Mouse (Mus musculus) spleen, embryonic (tissue): ENCODE data around the gene Trim58.

Experiments
- CTCF ChIA-PET: fragments of 350-600 bp; sonication (Branson Sonifier 250); formaldehyde crosslinking; loops from one replicate; lab custom pipeline; 2022; lab: Charles Lee

The Trim58 gene

DNA sequence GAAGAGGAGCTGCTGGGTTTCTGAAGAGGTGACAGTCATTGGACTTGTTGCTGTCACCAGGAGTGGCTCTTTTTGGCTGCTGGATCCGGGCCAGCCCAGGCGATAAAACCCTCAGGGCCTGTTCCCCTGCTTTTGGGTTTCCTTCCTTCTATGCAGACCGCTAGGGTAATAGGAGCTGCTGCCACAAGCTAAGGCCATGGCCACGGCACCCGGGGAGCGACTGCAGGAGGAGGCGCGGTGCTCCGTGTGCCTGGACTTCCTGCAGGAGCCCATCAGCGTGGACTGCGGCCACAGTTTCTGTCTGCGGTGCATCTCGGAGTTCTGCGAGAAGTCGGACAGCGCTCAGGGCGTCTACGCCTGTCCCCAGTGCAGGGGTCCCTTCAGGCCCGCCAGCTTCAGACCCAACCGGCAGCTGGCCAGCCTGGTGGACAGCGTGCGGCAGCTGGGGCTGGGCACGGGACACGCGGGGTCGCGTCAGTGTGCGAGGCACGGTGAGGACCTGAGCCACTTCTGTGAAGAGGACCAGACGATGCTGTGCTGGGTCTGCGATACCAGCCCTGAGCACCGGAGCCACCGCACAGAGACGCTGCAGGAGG lies at the start of gene Trim58:
Trim58 (plus strand) TSS at position 194 of the 596 bp plus-strand sequence.
- CTCF ChIA-PET = interaction anchor here (0.6 to 0.7 kb wide), 2 partner anchors 162 to 238 kb away, joined by 5 to 9 read pairs; no protein-coding TSS in a partner anchor

DNA sequence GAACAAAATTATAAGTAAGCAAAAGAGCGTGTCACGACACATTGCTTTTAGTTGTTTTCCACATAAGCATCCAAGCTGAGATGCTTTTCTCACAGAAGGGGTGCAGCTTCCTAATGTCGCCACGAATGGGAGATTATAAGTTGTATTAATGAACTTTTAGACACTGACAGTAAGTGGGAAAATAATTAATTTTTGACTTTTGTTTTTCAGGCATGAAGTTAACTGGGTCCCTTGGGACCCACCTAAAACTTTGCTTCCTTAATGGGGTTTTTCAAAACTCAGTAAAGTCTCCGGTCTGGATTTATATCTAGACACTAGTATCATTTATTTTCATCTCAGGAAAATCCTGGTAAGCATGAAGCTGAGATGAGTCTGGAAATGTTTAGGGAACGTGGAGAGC lies 45.5 kb upstream of the Trim58 start, which contains the start of gene Olfr324:
Olfr324 (plus strand) TSS at position 301 of the 400 bp plus-strand sequence.
- CTCF ChIA-PET = interaction anchor here (0.6 kb wide), 1 partner anchor 116 kb away, joined by 3 read pairs; no protein-coding TSS in a partner anchor

DNA sequence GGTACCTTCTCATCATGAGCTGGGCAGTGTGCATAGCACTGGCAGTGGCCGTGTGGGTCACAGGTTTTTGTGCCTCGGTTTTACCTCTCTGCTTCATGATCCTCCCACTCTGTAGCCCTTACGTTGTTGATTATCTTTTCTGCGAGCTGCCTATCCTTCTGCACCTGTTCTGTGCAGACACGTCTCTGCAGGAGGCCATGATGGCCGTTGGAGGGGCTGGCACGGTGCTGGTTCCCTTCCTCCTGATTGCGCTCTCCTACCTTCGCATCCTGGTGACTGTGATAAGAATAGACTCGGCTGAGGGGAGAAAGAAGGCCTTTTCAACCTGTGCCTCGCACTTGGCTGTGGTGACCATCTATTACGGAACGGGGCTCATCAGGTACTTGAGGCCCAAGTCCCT lies 42.4 kb upstream of the Trim58 start:
- CTCF ChIA-PET = no interaction called here

DNA sequence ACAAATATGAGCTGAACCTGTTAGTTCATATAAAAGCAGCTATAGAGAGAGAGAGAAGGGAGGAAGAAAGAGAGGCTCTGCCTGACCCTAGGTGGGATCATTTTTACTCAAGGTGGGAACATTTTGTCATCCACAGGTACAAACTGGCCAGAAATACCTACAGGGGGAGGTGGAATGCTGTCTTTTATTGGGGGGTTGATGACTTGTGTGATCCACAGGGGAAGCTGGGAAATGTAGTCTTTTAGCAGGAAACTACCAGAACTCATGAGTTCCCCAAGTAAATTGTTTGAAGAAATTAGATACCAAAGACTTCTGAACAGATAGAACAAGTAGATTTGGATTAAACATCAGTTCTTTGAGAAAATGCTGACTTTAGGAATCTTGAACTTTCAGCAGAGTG lies 38.2 kb upstream of the Trim58 start:
- CTCF ChIA-PET = no interaction called here

DNA sequence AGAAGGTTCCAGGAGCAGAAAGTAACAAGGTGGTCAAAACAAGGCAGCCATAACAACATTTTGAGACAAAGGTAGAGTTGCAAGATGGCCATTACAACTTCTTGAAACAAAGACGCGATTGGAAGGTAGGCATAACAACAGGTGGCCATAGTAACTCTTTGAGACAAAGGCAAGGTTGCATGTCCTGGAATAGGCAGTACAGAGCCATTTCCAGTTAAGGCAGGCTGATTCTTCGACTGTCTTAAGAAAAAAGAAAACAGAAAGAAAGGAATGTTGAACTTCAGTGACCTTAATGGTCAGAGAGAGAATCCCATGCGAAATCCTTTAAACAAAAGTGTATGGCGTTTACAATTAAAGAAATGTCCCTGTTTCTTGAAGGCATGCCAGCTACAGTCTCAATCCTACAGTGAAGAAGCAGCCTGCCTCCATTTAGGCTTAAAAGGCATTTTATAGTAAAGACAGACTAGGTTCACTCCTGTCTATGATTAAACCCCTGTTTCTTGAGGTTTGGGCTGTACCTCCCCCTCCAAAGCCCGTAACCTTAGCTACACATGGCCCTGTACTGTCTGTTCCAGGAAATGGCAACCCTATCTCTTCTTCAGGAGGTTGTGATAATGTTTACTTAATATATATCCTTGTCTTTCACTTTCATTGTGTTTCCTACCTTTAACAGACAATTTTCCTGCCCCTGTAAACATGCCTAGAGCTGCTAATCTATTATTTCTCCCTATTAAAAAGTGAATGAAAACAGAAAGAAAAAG lies 37.3 kb upstream of the Trim58 start:
- CTCF ChIA-PET = no interaction called here

DNA sequence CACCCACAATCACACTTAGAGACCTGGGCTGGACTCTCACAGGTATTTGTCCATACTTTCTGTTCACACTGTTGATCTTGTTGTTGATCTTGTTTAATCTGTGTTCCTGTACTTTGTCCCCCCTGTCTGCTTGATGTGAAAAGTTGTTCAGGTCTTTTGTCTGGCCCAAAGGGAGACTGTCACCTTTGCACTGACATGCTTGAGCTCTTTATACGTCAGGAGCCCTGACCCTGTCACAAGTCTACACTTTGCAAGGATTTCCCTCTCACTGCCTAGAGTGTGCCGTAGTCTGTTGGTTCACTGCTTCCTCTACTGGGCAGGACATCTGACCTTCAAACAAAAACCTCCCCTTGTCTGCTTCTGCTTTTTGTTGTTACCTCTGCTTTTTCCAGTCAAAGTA lies 35.6 kb upstream of the Trim58 start:
- CTCF ChIA-PET = no interaction called here

DNA sequence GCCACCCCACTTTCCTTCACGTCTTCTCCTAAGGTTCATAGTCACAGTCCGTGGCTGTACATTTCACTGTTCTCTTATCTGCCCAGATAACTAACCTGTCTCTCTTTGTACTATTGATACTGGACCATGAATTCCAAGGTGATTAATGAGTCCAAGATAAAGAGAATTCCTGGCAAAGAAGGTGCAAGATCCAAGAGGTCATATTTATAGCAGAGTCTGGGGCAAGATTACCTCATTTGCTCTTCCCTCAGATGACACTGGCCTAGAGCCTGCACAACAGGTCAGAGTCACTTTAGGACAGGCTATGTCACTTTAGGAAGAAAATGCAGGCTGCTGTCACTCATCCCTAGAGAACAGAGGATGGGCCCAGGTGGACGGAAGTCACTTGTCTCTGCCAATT lies 35.0 kb upstream of the Trim58 start:
- CTCF ChIA-PET = no interaction called here

DNA sequence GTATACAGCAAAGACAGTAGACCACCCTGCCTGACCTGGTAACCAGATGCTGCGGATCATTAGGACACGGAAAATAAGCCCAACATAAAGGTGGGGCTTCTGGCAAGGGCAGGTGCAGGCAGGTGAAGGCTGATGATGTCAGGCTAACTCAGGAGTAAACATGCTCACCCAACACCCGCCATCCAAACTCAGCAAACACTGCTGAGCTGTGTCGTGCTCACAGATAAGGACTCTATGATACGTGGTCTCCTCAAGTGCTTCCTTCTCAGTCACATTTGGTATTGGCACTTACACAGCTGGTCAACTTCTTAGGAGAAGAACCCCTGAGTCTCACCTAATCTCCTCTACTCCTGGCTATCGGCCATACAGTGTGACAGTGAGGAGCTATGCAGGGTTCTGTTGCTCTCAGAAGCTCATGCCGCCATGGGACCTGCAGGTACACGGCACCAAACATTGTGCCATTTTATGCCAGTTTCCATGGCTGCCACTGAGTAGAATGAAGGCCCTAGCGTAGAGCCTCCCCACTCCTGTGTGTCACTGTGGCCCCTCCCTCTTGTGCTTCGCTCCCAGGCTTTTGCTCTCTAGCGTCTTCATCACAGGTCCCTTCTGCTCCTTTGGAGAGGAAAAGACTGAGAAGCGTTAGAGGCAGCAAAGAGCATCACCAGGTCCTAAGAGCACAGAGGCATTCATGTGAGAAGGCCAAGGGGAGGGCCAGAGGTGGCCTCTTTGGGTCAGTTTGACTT lies 33.9 kb upstream of the Trim58 start:
- CTCF ChIA-PET = no interaction called here

DNA sequence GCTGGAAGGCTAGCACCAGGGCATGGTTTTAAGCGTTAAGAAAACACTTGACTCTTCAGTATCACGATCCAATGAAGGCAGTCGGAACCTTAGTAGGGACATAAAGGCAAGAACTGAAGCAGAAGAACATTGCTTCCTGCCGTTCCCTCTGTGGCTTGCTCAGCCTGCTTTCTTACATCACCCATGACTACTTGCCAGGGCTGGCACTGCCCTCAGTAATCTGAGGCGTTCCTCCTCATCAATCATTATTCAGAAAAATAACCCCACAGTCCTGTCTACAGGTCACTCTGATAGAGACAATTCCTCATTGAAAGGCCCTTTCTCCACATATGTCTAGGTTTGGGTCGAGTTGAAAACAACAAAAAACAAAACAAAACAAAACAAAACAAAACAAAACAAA lies 33.2 kb upstream of the Trim58 start:
- CTCF ChIA-PET = no interaction called here

DNA sequence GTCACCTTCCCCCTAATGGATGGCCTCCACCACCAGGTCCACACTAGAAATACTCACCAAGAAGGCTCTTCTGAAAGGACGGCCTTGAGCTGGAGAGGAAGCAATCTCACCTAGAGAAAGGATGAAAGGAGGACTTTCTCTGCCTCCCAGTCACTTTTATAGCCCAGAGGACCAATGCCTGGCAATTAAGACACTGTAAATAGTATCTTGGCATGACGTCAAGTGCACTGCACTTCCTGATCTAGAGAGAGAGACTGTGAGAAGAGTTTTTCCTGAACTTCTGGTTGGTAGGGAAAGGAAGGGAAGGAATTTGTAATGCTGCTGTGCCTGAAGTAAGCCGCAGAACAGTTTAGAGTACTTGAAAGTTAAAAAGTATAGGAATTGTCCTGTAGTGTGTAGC lies 26.9 kb upstream of the Trim58 start:
- CTCF ChIA-PET = no interaction called here

DNA sequence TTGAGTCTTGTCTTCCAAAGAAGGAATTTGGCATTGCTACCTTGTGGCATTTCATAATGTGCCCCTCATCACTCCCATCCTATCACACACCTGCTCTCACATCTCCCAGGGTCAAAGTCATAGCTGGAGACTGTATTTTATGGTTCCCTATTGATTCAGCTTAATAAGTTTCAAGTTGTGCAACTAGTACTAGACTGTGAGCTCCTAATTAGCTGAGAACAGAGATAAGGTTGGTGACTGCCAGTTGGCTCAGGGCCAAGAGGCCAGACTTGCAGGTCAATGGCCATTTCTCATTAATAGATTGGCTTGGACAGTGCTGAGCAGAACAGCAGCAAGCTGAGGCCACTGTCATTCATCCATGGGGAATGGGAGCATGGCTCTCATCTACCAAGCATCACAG lies 25.7 kb upstream of the Trim58 start:
- CTCF ChIA-PET = no interaction called here

DNA sequence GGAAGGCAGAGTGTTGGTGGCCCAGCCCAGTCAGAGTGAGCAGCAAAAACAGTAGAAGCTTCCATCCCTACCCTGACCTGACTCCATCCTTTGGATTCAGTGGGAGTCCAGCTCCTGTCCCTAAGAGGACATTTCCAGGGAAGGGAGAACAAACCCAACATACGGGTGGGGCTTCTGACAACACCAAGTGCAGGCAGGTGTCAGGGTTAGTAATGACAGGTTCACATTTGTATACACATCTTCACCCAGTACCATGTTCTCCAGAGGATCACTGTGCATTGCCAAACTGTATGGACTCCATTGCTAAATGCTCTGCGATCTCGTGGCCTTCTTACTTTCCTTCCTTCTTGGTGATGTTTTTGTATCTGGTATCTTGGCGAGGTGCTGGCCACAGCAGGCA lies 24.3 kb upstream of the Trim58 start, which contains the start of gene 2210407C18Rik:
2210407C18Rik (minus strand) TSS at position 101 of the 400 bp plus-strand sequence.
- CTCF ChIA-PET = no interaction called here

DNA sequence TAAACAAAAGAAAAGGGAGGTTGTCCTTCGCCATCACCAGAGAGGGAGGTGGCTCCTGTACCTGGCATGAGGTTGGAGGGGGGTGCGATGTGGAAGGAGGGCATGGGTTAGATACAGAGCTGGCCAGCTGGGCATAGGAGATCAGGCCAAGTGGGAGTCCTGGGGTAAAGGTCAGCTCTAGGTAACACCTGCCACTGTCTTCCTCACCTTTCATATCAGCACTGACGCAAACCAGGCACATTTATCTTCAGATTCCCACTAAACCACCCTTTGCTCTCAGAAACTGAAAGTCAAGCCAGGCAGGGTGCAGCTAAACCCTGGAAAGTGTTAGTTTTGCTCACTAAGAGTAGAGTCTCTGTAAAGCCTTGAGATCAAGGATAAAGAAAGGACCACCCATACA lies 21.9 kb upstream of the Trim58 start:
- CTCF ChIA-PET = no interaction called here

DNA sequence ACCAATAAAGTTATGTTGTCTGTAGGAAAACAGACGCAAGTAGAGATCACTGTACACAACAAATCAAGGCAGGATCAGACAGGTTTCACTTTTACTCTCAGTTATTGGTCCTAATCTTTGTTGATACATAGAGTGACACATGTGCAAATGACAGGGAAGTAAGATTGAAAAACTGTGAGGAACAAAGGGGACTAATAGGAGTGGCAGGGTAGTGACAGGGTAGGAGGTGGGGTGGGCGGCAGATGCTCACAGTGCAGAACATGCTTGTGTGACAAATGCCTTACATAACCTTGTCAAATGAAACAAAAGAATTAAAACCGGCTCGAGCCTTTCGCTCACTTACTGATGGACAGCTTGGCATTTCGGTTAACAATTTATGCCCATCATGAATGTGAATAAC lies 21.5 kb upstream of the Trim58 start:
- CTCF ChIA-PET = no interaction called here

DNA sequence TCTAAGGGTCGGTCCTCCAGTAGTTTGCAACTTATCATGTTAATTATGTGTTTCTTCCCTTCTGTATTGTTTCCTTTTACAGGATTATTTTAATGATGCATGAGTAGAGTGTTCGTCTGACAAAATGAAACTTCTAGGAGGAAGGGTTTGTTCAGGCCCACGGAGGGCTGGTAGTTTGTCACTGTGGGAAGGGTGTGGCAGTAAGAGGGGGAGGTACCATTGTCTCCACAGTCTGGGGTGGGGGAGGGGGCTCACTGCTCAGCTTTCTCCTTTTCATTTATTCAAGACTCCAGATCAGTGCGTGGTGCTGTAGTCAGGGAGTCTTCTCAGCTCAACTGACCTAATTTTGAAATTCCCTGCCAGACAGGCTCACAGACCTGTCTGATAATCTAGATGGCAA lies 14.1 kb upstream of the Trim58 start:
- CTCF ChIA-PET = no interaction called here

DNA sequence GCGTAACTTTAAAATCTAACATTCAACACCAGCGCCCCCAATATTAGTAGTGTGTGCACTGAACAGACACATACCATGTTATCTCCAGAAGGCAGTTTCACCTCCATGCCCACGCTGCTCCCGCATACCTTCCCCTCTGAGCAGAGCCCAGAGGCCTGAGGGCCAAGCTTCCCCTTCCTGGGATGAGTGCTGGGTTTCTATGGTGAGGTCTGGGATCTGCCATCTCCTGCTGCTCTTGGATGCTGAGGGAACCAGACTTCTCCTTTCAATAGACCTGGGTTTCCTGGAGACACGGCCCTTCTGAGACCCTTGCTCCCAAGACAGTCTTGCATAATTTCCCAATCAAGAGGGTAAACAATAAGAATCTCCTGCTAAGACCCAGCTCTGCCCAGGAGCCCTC lies 9.9 kb upstream of the Trim58 start, which contains the start of gene Olfr323:
Olfr323 (minus strand) TSS at position 101 of the 400 bp plus-strand sequence.
- CTCF ChIA-PET = no interaction called here

DNA sequence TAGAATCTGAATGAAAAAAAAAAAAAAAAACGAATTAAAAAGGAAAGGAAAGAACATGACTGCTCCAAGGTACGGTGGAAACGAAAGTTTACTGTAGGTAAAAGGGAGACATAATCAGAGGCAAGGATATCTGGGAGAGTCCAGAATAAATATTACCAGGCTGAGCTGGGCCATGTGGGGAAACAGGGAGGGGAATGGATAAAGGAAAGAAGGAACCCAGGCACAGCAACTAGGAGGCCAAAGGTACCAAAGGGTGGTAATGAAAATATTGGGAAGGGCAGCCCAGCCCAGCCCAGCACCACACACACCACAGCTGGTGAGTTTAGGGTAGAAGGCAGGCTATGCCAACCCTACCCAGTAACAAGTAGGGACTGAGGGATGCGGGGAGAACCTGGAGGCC lies 5.4 kb upstream of the Trim58 start:
- CTCF ChIA-PET = interaction anchor here (0.7 kb wide), 1 partner anchor 272 kb away, joined by 11 read pairs; no protein-coding TSS in a partner anchor

DNA sequence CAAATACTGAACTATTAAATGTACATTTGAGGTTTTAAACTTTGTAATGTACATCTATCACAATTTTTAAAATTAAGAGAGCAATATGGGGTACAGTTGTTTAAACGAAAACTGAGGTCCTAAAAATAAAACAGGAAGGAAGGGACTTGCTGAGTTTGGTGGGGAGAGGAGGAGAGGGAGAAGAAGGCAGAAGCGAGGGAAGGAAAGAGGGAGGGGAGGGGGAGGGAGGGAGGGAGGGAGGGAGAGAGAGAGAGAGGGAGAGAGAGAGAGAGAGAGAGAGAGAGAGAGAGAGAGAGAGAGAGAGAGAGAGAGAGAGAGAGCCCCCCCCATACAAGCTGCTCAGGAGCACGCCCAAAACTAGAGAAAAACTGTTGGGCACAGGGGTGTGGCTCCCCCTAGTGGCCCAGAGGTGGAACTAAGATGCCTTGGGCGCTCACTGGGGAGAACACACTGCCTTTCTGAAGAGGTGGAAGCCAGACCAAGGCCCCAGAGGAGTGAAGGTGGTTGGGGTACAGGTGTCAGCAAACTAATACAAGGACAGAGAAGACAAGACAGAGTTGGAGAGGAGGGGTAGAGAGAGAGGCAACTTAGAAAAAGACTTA lies 3.8 kb upstream of the Trim58 start:
- CTCF ChIA-PET = no interaction called here

DNA sequence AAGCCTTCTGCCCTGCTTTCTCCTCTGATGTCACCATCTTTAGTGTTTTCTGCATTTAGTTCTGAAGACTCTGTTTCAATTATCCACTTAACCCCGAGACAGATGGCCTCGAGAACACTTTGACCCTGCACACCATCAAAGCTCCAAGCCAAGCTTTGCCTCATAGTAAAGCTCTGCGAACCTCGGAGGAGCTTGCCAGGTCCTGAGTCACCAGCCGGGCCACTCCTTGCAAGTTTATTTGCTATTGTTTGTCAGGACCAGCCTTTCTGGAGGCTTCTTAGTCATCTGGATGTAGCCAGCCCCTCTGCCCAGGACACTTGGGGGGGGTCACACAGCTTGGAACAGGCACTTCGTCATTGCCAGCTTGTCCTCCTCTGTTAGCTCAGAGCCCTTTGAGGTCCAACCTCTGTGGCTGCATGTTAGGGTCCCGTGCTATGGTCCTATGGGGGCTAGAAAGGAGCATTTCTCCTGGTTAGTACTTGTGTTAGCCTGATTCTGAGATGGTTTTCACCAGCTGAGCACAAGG lies 2.0 kb upstream of the Trim58 start:
- CTCF ChIA-PET = no interaction called here

DNA sequence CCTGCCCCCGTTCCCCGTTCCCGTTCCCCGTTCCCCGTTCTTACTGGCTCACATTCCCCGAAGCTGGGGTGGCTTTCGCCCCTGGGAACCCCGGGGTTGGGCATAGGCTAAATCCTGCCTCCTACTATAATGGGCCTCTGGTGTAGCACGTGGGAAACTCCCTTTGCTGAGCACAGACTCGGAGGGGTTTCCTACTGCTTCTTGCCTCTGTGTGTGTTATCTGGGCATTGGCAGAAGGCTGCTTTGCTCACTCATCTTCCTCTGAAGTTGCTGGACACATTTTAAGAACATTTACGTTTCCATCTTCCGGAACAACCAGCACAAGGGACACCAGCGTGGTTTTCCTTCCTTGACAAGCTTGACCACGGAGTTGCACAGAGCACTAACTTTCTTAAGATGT lies 792 bp downstream of the Trim58 start:
- CTCF ChIA-PET = no interaction called here

DNA sequence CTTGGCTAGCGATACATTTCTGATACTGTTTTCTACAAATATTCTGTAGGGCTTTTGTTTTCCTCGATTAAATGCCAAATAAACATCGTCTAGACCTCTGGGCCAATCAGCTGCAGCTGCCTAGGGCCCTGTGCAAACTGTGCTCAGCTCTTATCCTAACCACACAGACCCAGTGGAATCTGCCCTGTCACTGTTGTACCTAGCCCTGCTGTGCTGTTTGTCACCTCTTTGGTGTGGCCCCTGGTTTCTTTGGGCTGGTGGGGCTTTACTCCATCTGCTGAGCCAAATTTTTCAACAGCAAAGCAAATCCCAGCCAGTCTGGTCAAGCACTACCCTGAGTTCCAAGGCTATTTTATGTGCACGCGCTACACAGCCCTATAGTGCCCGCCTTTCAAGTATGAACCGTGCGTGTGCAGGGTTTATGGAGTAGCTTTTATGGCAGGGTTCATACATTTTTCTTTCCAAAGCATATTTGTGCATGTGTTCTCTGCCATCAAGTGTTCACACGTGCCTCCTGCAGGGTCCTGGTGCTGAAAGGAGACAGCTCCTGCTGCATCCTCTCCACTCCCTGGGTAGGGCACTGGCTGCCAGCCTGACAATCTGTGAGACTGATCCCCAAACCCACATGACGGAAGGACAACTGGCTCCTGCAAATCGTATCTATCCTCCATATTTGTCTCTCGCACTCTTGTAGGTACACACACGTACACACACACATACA lies 1.5 kb downstream of the Trim58 start:
- CTCF ChIA-PET = no interaction called here
